Mouse (Mus musculus) heart, postnatal 36 days (tissue): ENCODE measurements around the gene Rpl12. TPM values are rescaled to one million over a fixed set of nuclear protein-coding genes. Genes with fewer than 3 reads are reported as not detected.
"Not testable (repeated sequence)": the region's sequence is repeated elsewhere in the genome, so short reads cannot be mapped to it uniquely, and the experiment has no call there.

Experiments used
- DNase-seq, 2 experiments: peaks; one replicate each; pipeline ENCODE4 v3.0.0; 2021 to 2022
- intact Hi-C: fragments of 180-260 bp; cut with DNase I; formaldehyde crosslinking; loops from one replicate; pipeline ENCODE4 v1.15.1; 2025
- total RNA-seq, 2 experiments: library from RNA; stranded (reverse); gene quantifications; 2 replicates each; pipeline ENCODE4 v1.2.3; 2021

The Rpl12 gene
- total RNA-seq, 2 experiments from 2014 or later = 56.4 to 65.9 TPM

DNA sequence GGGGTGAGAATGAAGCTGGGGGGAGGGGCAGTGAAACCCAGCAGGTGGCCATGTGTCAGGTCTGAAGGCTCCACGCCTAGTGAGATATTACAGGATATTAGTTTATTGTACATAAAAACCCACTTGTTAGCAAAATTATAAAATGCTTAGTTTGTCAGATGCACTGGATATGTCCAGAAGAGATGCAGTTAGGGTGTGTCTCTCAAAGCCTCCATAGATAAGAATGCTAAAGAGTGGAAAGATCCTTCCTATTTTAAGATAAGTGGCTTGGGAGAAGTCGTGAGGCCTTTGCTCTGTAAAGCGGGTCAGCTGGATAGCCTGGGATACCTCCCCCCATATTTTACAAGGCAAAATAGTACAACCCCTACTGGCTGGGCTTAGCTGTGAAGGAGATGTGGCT lies 17.3 kb downstream of the Rpl12 start:
- intact Hi-C loops = no loop called here
- DNase-seq = no peak

DNA sequence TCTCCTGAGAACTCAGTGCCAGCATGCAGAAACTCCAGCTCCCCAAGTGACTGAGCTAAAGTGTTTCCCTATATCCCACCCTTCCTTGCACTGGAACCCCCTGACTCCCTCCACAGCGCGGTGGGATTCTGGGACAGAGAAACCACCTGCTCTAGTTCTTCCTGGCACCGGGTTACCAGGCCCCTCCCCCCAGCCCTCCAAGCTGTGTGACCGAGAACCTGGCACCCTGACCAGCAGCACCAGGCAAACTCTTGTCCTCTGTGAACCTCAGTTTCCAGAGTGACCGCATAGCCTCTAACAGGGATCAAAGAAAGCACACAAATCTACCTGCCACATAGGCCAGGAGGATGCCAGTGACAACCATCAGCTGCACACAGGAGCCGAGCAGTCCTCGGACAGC lies 18.3 kb downstream of the Rpl12 start:
- intact Hi-C loops = loop anchor here (10.0 kb wide), 1 partner anchor 365 kb away; no protein-coding TSS in a partner anchor
- no peak for DNase-seq

DNA sequence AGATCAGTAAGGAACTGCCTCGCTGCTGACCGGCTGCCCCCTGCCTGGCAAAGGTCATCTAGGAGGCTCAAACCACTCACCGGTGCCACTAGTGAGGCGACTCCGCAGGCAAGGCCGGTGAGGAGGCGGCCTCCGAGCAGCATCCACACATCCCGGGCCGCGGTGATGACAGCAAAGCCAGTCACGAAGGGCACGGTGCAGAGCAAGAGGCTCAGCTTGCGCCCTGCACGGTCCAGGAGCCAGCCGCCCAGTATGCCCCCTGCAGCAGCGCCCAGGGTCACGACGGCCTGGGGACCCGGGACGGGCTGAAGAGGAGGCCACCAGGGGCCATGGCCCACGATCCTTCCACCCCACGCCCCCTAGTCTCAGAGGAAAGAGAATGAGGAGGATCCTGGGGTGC lies 19.9 kb downstream of the Rpl12 start:
- DNase-seq = peak in 1 of 2 experiments; percentile 34
- intact Hi-C loops = loop anchor here (10.0 kb wide), 1 partner anchor 364 kb away; no protein-coding TSS in a partner anchor

DNA sequence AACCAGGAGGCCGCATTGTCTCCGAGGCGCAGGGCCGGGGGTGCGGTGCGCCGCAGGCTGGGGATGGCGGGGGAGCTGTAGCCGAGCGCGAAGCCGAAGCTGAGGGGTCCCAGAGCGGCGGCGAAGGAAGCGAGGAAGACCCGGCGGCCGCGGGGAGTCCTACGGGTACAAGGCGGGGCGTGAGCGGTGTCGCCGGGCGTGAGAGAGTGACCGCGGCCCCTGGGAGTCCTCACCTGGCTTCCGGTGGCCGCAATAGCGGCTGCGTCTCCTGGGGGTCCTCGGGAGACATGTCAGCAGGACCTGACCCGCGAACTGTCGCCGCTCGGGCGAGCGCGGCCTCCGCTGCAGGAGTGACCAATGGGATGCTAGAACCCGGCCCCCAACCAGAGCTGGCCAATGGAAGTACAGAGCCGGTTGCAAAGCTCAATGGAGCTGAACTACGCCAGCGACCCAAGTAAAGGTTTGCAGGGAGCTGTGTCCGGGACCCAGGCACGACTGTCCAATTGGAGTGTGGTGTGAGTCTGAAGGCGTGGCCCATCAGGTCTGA lies 20.4 kb downstream of the Rpl12 start, which contains the start of gene Slc2a8:
TSS of gene Slc2a8 (minus strand) at position 359 of the 547 bp plus-strand sequence.
- DNase-seq = peak; percentile 84 to 89
- intact Hi-C loops = loop anchor here (10.0 kb wide), 1 partner anchor 363 kb away; no protein-coding TSS in a partner anchor

DNA sequence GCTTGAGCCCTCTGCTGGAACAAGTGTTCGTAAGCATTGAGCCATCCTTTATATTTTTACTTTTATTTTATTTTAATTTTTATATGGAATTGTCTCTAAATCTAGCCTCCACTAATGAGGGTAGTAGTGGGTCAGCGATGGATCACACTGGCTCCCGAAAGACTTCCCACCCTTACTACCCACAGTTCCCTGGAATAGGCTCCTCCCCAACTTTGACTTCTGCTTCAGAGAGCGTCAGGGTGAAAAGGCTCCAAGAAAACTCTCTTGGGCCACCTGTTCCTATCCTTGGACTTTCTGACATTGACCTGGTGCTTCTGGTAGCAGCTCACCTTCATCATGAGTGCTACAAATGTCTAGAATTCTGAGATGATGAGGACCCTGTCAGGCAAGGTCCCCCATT lies 21.3 kb downstream of the Rpl12 start:
- intact Hi-C loops = loop anchor here (10.0 kb wide), 1 partner anchor 362 kb away; no protein-coding TSS in a partner anchor
- no peak for DNase-seq

DNA sequence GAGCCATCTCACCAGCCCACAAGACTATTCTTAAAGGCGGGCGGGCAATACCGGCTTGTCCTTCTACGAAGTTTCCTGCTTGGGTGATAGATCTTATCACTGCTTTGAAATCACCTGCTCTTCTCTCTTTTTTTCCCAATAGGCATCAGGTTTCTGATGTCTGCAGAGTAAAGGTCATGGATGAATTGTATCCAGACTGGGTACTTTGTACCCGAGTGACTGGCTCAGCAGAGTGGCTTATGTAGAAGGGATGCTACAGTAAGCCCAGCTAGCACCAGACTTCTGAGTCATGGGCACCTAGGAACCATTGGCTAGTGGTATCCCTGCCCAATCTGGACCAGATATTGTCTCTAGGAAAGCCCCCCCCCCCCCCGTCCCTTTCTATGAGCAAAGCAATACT lies 22.3 kb downstream of the Rpl12 start:
- intact Hi-C loops = loop anchor here (10.0 kb wide), 1 partner anchor 361 kb away; no protein-coding TSS in a partner anchor
- no peak for DNase-seq

DNA sequence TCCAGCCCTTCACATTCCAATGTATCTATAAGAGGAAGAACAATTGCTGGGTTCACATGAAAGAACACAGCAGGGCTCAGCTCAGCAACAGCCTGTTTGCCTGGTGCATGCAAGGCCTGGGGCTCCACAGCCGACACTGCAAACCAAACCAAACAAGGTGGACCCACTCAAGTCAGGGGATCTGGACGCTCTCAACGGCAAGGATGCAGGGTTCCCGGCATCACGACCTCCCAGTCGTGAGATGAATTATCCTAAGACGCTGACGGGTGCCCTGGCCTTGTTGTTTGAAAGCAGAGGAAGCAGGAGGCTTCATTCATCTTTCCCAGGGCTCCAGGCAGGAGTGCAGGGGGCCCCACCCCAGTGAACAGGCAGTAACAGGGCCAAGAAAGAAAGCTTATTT lies 24.5 kb downstream of the Rpl12 start:
- intact Hi-C loops = loop anchor here (10.0 kb wide), 1 partner anchor 359 kb away; no protein-coding TSS in a partner anchor
- DNase-seq = no peak

DNA sequence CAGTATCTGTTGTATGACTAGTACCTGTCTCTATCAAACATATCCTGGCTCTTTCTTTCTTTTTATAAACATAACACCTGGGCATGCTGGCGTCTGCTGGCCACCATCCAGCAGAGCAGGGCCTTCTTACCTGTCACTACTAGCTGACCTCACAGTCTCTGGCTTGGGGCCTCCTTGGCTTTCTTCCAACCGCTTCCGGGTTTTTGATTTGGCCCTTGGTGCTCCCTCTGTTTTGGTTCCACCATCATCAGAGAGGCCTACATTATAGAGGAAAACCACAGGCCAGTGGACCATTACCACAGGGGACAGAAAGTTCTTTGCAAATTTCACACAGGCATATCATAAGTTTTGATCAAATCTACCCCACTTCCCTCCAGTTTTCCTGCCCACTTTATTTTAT lies 28.0 kb downstream of the Rpl12 start:
- intact Hi-C loops = loop anchor here (10.0 kb wide), 1 partner anchor 355 kb away; no protein-coding TSS in a partner anchor

DNA sequence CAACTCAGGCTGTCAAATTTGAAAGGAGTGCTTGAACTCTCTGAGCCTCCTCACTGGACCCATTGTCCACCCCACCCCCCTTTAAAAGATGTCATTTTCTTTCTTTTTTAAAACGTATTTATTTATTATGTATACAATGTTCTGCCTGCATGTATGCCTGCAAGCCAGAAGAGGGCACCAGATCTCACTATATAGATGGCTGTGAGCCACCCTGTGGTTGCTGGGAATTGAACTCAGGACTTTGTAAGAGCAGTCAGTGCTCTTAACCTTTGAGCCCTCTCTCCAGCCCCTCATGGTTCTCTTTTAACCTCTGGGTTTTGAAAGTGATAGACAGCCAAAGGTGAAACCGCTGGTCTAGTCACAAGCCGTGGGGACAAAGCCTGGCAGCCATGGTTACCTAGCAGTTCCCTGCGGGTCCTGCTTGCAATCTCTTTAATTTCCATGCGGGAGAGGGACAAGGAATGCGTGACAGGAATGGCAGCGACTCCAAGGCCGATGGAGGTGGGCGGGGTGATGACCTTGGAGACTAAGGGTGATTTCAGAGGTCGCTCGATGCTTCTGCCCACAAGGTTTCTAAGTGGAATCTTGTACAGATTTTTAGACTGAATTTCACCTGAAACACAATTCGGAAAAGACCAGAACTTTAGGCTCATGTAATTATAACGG lies 28.9 kb downstream of the Rpl12 start:
- no peak for DNase-seq
- intact Hi-C loops = loop anchor here (2.0 to 10.0 kb wide), 2 partner anchors 143 to 415 kb away; no protein-coding TSS in a partner anchor

More for the DNA sequence above, 28.0 kb downstream of the Rpl12 start:
- no peak for DNase-seq

DNA sequence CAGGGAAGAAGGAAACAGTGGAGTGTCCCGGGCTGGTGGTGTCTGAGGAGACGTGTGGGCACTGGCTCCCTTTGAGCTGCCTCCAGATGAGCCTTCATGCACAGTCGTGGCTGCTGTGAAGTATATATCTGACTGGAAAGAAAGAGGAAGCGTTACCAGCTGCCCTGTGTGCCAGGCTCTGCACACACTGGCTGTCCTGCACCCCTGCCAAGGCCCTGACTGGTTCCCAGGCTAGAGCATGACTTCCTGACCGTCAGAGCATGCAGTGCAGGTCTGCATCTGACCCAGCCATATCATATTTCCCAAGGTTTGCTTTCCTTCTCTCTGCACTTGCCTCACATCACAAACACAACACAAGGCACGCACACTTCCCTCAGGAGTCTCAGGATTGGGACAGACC lies 30.8 kb downstream of the Rpl12 start:
- intact Hi-C loops = loop anchor here (10.0 kb wide), 1 partner anchor 413 kb away; no protein-coding TSS in a partner anchor
- DNase-seq = no peak

DNA sequence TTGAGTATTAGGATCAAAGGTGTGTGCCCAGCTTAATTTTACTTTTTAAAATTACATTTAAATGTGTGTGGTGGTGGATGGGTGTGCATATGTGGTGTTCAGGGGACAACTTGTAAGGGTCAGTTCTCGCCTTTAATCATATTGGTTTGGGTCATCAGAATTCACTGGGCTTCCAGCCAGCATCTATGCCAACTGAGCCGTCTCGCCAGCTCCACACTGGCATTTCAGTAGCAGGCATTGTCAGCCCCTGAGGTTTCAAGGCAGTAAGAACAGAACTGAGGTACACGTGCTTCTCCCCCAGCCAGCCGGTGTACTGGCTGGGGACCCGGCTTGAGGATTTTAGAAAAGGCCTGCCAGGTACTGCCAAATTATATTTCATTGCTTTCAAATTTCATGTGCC lies 35.7 kb downstream of the Rpl12 start:
- intact Hi-C loops = loop anchor here (10.0 kb wide), 1 partner anchor 408 kb away; no protein-coding TSS in a partner anchor
- DNase-seq = no peak

DNA sequence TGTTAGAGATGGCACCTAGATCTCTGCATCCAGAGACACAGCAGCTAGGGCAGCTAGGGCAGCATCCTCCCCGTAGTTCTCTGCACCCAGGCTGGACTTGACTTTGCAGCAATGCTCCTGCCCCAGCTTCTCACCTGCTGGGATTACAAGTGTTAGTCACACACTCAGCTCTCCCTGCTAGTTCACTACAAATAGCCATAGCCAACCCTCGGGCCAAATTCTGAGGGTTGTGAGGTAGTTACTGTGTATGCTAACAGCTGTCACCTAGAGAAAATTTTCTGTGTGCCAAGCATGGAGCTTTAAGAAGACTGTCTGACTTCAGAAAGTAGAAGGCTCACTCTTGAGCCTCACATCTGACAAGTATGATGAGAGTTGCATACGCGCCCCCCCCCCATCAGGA lies 36.4 kb downstream of the Rpl12 start:
- DNase-seq = no peak
- intact Hi-C loops = loop anchor here (10.0 kb wide), 1 partner anchor 407 kb away; no protein-coding TSS in a partner anchor

DNA sequence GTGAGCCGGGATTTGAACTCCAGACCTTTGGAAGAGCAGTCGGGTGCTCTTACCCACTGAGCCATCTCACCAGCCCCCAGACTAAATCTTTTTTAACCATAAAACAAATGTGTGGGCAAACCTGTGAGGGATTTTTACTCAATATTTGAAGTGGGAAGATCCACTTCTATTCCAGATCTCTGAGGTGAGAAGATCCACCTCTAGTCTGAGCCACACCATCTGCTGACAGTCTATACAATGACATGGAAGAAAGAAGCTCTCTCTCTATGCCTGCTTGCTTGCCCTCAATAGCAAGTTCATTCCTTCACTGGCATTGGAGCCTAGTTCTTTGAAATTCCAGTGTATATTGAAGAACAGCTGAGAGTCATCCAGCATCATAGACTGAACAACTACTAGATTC lies 38.4 kb downstream of the Rpl12 start:
- DNase-seq = no peak
- intact Hi-C loops = loop anchor here (10.0 kb wide), 1 partner anchor 405 kb away; no protein-coding TSS in a partner anchor

DNA sequence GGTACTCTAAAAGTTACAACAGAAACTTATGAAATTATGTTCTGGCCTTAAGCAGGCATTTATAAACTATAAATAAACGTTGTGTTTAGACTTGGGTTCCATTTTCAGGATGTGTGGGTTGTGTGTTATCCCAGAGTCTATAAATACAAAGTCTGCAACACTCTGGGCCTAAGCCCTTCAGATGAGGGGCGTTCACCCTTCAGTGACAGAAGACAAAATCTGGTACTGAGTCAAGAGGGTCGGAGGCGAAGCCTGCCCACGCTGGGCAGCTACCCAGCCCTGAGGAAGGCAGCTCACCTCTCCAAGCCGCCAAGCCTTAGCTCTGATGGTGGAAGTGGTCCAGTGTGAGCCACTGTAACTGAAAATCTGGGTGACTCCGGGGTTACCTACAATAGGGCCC lies 40.8 kb downstream of the Rpl12 start:
- no peak for DNase-seq
- intact Hi-C loops = no loop called here

DNA sequence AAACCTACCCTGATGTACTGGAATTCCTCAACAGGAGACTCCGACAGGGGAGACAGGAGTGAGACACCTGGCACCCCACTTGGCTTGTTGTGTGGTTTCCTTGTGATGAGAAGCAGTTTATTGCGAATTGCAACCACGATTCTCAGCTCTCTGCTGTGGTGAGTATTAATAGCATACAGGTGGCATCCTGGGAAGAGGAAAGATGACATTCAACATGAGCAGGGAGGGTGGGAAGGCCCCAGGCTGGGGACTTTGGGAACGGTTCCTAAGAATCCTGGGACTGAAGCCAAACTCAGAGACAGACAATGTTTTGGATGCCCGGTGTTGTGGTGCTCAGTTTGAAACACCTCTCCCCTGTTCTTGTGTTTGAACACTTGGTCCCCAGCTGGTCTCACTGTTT lies 43.7 kb downstream of the Rpl12 start:
- no peak for DNase-seq
- intact Hi-C loops = no loop called here

DNA sequence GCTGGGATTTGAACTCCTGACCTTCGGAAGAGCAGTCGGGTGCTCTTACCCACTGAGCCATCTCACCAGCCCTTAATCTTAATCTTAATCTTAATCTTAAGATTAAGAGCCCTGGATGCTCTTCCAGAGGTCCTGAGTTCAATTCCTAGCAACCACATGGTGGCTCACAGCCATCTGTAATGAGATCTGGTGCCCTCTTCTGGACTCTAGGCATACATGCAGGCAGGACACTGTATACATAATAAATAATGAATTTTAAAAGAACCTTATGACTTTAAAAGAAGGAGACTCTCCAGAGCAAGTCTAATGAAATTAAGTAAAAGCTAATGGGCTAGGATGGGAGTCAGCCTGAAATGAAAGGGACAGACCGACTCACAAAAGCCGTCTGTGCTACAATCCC lies 47.7 kb downstream of the Rpl12 start:
- DNase-seq, intact Hi-C loops: not testable (repeated sequence)

DNA sequence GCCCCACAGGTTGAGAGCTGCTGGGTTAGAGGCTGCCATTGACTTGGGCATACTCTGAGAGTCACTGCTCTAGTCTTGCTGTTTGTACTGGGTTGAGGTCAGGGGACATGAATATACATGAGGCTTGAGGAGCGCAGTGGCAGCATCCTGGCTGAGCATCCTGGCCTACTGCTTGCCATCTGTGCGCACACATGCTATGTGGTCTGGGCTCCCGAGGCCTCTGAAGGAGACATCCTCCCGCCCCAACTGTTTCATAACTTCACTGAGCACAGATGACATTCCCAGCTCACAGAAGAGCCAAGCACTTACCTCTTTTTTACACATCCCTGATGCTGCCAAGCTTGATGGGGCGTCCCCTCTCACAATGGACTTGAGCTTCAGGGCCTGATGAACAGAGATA lies 53.5 kb downstream of the Rpl12 start:
- DNase-seq = no peak
- intact Hi-C loops = no loop called here

Other genes starting within 250 kb of the Rpl12 start
- 10 to 100 TPM; 24.6 to 26.6 TPM for gene Cdk9, start 248.5 kb upstream of the Rpl12 start, total RNA-seq
- 10 to 100 TPM; 26.8 to 28.1 TPM for gene Sh2d3c, start 240.5 kb upstream of the Rpl12 start, total RNA-seq
- gene 6330409D20Rik, start 220.5 kb upstream of the Rpl12 start, total RNA-seq = not detected
- 1 to 10 TPM; 6.8 to 9.6 TPM for gene Tor2a, start 204.3 kb upstream of the Rpl12 start, total RNA-seq
- under 1 TPM; 0.08 to 0.14 TPM for gene Ttc16, start 185.9 kb upstream of the Rpl12 start, total RNA-seq
- 1 to 10 TPM; 3.7 to 3.8 TPM for gene Ptrh1, start 185.8 kb upstream of the Rpl12 start, total RNA-seq
- not detected for gene Cfap157, start 177.1 kb upstream of the Rpl12 start, total RNA-seq
- gene Stxbp1, start 114.3 kb upstream of the Rpl12 start, total RNA-seq = 10 to 100 TPM; 10.1 to 14.3 TPM
- 10 to 100 TPM; 22.5 to 26.9 TPM for gene Fam129b, start 85.4 kb upstream of the Rpl12 start, total RNA-seq
- 10 to 100 TPM; 14.1 to 17.0 TPM for gene Lrsam1, start 55 bp downstream of the Rpl12 start, total RNA-seq
- gene Slc2a8, start 20.5 kb downstream of the Rpl12 start, total RNA-seq = 10 to 100 TPM; 18.3 to 26.7 TPM
- 1 to 10 TPM; 3.1 to 4.7 TPM for gene Garnl3, start 170.1 kb downstream of the Rpl12 start, total RNA-seq